Mouse (Mus musculus): Measurements from ENCODE around the gene Wdr45b. TPM values are rescaled to one million over a fixed set of nuclear protein-coding genes. Genes with fewer than 3 reads are reported as not detected.

Wdr45b gene
- polyA plus RNA-seq (2012; fragmentation: generic; extraction: Trizol) = 10 to 100 TPM; 27.4 to 72.2 TPM

GRCm38 (mm10) chr11:121354091-121354707, at the start of gene Wdr45b:
Gene Wdr45b, minus strand, starts transcription at chr11:121354445.

GRCm38 (mm10) chr11:121387750-121388553, 33.7 kb upstream of the Wdr45b start, which contains the start of gene Rab40b:
Gene Rab40b, minus strand, starts transcription at chr11:121388251.

Other genes starting within 250 kb of the Wdr45b start
- under 1 TPM in 1 of 2 experiments, not detected in 1; 0.02 TPM for gene Tex19.2, start 235.8 kb downstream of the Wdr45b start, polyA plus RNA-seq (2012; fragmentation: generic; extraction: Trizol)
- gene Tex19.1, start 208.3 kb downstream of the Wdr45b start, polyA plus RNA-seq (2012; fragmentation: generic; extraction: Trizol) = not detected
- not detected for gene Uts2r, start 194.2 kb downstream of the Wdr45b start, polyA plus RNA-seq (2012; fragmentation: generic; extraction: Trizol)
- gene Hexdc, start 150.0 kb downstream of the Wdr45b start, polyA plus RNA-seq (2012; fragmentation: generic; extraction: Trizol) = 10 to 100 TPM in 1 of 2 experiments, 1 to 10 TPM in 1; 7.1 to 18.4 TPM
- gene Ogfod3, start 149.7 kb downstream of the Wdr45b start, polyA plus RNA-seq (2012; fragmentation: generic; extraction: Trizol) = 10 to 100 TPM; 16.4 to 16.7 TPM
- gene Cybc1, start 125.1 kb downstream of the Wdr45b start, polyA plus RNA-seq (2012; fragmentation: generic; extraction: Trizol) = 10 to 100 TPM; 12.7 to 49.8 TPM
- 10 to 100 TPM in 1 of 2 experiments, 1 to 10 TPM in 1; 2.2 to 22.5 TPM for gene Narf, start 117.2 kb downstream of the Wdr45b start, polyA plus RNA-seq (2012; fragmentation: generic; extraction: Trizol)
- 10 to 100 TPM; 13.2 to 23.6 TPM for gene Foxk2, start 94.5 kb downstream of the Wdr45b start, polyA plus RNA-seq (2012; fragmentation: generic; extraction: Trizol)
- 10 to 100 TPM in 1 of 2 experiments, under 1 TPM in 1; 0.19 to 11.7 TPM for gene Rab40b, start 33.8 kb upstream of the Wdr45b start, polyA plus RNA-seq (2012; fragmentation: generic; extraction: Trizol)
- gene Fn3krp, start 67.0 kb upstream of the Wdr45b start, polyA plus RNA-seq (2012; fragmentation: generic; extraction: Trizol) = 10 to 100 TPM in 1 of 2 experiments, 1 to 10 TPM in 1; 1.3 to 15.0 TPM
- under 1 TPM; 0.08 to 0.13 TPM for gene Fn3k, start 80.5 kb upstream of the Wdr45b start, polyA plus RNA-seq (2012; fragmentation: generic; extraction: Trizol)
- 100 to 1,000 TPM in 1 of 2 experiments, 10 to 100 TPM in 1; 75.8 to 127 TPM for gene Tbcd, start 97.5 kb upstream of the Wdr45b start, polyA plus RNA-seq (2012; fragmentation: generic; extraction: Trizol)
- gene Zfp750, start 164.9 kb upstream of the Wdr45b start, polyA plus RNA-seq (2012; fragmentation: generic; extraction: Trizol) = under 1 TPM; 0.04 to 0.09 TPM

All from C3H10T1/2 (cell line).